Mouse (Mus musculus): ENCODE data around the gene Arl4c. TPM values are rescaled to one million over a fixed set of nuclear protein-coding genes. Genes with fewer than 3 reads are reported as not detected.

The Arl4c gene
- polyA plus RNA-seq, 1 experiment from 2014 or later: 19.9 TPM

DNA sequence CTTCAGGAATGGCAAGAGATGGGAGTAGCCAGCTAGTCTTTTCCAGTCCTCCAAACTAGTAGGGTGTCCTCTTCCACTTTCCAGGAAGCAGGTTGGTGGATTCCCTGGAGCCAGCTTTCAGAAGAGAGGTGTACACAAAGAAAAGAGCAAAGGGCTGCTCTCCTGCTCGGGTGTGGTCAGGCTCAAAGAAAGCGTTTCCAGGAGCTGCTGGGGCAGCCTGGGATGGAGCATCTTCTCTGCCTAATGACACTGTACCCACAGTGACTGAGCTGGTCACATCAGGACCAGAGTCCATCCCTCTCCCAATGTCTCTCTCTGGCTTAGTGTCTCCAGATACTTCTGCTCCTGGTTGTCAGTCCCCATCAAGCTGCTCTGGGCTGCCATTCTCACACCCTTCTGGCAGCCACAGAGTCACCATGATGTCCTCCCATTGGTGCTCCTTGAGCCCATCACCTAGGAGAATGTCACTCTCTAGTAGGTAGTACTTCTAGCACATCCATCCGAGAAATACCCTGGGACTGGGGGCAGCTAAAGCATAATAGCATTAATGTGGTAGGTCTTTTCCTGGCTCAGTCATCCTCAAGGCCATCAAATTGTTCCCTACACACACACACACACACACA, 46.4 kb downstream of the Arl4c start:
- H3K27me3 ChIP-seq (ENCODE audit: control insufficient read depth, insufficient read depth, low read length): no peaks in the 10 kb centered on the region
- H3K4me3 ChIP-seq (ENCODE audit: low read depth, low read length): no peak overlapping the region
- 82% methylated on average over 3 of the region's 3 CpGs for WGBS
- no peak overlapping the region for H3K27ac ChIP-seq (ENCODE audit: low read depth, low read length)
- no peaks in the 10 kb centered on the region for H3K9me3 ChIP-seq (ENCODE audit: control insufficient read depth, low read length)
- H3K4me1 ChIP-seq (ENCODE audit: control insufficient read depth, insufficient read depth, low read length): no peaks in the 10 kb centered on the region
- no peak for ATAC-seq (ENCODE audit: low read depth)
- H3K4me2 ChIP-seq (ENCODE audit: low read depth, low read length): no peak overlapping the region
- no peaks in the 10 kb centered on the region for H3K36me3 ChIP-seq (ENCODE audit: control insufficient read depth, insufficient read depth, low read length)
- H3K9ac ChIP-seq (replicated peaks; ENCODE audit: low read depth, low read length): no peak overlapping the region

GRCm38 (mm10) chr1:88654521-88655472, 47.2 kb downstream of the Arl4c start:
- H3K4me2 ChIP-seq (ENCODE audit: low read depth, low read length): no peak overlapping the region
- no peaks in the 10 kb centered on the region for H3K36me3 ChIP-seq (ENCODE audit: control insufficient read depth, insufficient read depth, low read length)
- WGBS: 85% methylated on average over 9 of the region's 9 CpGs
- no peak for ATAC-seq (ENCODE audit: low read depth)
- H3K27ac ChIP-seq (ENCODE audit: low read depth, low read length): no peak overlapping the region
- H3K4me3 ChIP-seq (ENCODE audit: low read depth, low read length): no peak overlapping the region
- no peaks in the 10 kb centered on the region for H3K27me3 ChIP-seq (ENCODE audit: control insufficient read depth, insufficient read depth, low read length)
- H3K9ac ChIP-seq (replicated peaks; ENCODE audit: low read depth, low read length): no peak overlapping the region
- H3K4me1 ChIP-seq (ENCODE audit: control insufficient read depth, insufficient read depth, low read length): no peaks in the 10 kb centered on the region
- H3K9me3 ChIP-seq (ENCODE audit: control insufficient read depth, low read length): no peaks in the 10 kb centered on the region

GRCm38 (mm10) chr1:88653614-88654520, 48.2 kb downstream of the Arl4c start:
- Histone ChIP-seq H3K27me3 (ENCODE audit: control insufficient read depth, insufficient read depth, low read length) (no peaks in the 10 kb centered on the region), H3K9ac (replicated peaks; ENCODE audit: low read depth, low read length) (no peak overlapping the region), H3K9me3 (ENCODE audit: control insufficient read depth, low read length) (no peaks in the 10 kb centered on the region), H3K4me2 (ENCODE audit: low read depth, low read length) (no peak overlapping the region), H3K27ac (ENCODE audit: low read depth, low read length) (no peak overlapping the region), H3K36me3 (ENCODE audit: control insufficient read depth, insufficient read depth, low read length) (no peaks in the 10 kb centered on the region), H3K4me3 (ENCODE audit: low read depth, low read length) (no peak overlapping the region), H3K4me1 (ENCODE audit: control insufficient read depth, insufficient read depth, low read length) (no peaks in the 10 kb centered on the region)
- WGBS: 89% methylated on average over 7 of the region's 7 CpGs
- ATAC-seq (ENCODE audit: low read depth): no peak

DNA sequence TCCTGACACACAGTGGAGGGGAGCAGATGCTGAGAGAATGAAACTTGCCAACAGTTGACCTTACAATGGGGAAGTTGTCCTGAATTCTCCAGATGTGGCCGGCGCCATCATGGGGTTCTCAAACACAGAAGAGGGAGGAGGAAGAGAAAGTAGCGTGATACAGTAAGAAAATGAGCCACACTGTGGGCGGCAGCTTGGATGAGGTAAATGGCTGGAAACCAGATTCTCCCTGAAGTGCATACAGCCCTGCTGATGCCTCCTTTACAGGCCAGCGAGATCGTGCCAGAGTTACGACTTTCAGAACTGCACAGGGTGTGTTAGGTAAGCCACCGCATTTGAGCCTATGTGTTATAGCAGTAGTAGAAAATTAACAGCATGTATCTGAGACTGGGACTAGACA, 49.3 kb downstream of the Arl4c start:
- 90% methylated on average over 8 of the region's 8 CpGs for WGBS
- no peak overlapping the region for H3K4me2 ChIP-seq (ENCODE audit: low read depth, low read length)
- H3K27ac ChIP-seq (ENCODE audit: low read depth, low read length): no peak overlapping the region
- H3K4me3 ChIP-seq (ENCODE audit: low read depth, low read length): no peak overlapping the region
- no peak overlapping the region for H3K9ac ChIP-seq (replicated peaks; ENCODE audit: low read depth, low read length)
- no peaks in the 10 kb centered on the region for H3K36me3 ChIP-seq (ENCODE audit: control insufficient read depth, insufficient read depth, low read length)
- ATAC-seq (ENCODE audit: low read depth): no peak
- H3K27me3 ChIP-seq (ENCODE audit: control insufficient read depth, insufficient read depth, low read length): no peaks in the 10 kb centered on the region
- no peaks in the 10 kb centered on the region for H3K4me1 ChIP-seq (ENCODE audit: control insufficient read depth, insufficient read depth, low read length)
- no peaks in the 10 kb centered on the region for H3K9me3 ChIP-seq (ENCODE audit: control insufficient read depth, low read length)

DNA sequence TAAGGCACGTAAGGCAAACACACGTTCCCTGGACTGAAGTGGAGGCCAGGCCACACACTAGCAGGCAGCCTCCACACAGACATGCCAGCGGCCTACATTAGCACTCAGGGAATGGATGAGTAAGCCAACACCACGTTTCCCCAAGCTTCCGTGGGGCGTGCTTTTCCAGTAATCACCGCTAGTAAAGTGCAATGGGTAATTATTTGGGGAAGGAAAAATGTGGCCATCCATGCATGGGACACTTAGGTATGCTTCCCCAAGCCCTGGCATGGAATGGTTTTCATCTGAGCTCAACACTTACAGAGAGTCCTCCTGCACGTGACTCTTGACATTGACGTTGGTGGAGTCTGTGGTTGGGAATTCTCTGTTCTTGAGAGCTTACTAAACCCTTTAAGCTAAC, 50.4 kb downstream of the Arl4c start:
- WGBS: 78% methylated on average over 9 of the region's 9 CpGs
- Histone ChIP-seq H3K27me3 (ENCODE audit: control insufficient read depth, insufficient read depth, low read length) (no peaks in the 10 kb centered on the region), H3K9ac (replicated peaks; ENCODE audit: low read depth, low read length) (no peak overlapping the region), H3K4me2 (ENCODE audit: low read depth, low read length) (no peak overlapping the region), H3K36me3 (ENCODE audit: control insufficient read depth, insufficient read depth, low read length) (no peaks in the 10 kb centered on the region), H3K27ac (ENCODE audit: low read depth, low read length) (no peak overlapping the region), H3K9me3 (ENCODE audit: control insufficient read depth, low read length) (no peaks in the 10 kb centered on the region), H3K4me3 (ENCODE audit: low read depth, low read length) (no peak overlapping the region), H3K4me1 (ENCODE audit: control insufficient read depth, insufficient read depth, low read length) (no peaks in the 10 kb centered on the region)
- no peak for ATAC-seq (ENCODE audit: low read depth)

DNA sequence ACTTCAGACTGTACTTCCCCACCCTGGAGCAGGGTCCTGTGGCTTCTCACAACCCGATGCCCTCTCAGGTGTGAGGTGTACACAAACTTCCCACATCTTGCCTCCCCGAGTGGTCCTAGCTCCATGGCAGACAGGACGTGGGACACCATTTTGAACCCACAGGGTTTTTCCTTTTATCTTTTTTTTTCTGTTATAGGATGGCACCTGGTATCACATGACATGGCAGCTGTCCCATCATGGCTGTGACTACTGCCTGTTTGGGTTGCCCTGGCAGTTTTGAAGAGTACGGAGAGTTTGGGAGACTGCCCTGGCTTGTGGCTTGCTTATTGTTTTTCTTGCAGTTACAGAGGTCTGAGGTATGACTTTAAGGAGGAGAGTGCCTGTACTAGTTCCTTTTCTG, 53.3 kb downstream of the Arl4c start:
- Histone ChIP-seq H3K9ac (replicated peaks; ENCODE audit: low read depth, low read length) (no peak overlapping the region), H3K36me3 (ENCODE audit: control insufficient read depth, insufficient read depth, low read length) (no peaks in the 10 kb centered on the region), H3K27me3 (ENCODE audit: control insufficient read depth, insufficient read depth, low read length) (no peaks in the 10 kb centered on the region), H3K27ac (ENCODE audit: low read depth, low read length) (no peak overlapping the region), H3K4me1 (ENCODE audit: control insufficient read depth, insufficient read depth, low read length) (no peaks in the 10 kb centered on the region), H3K9me3 (ENCODE audit: control insufficient read depth, low read length) (no peaks in the 10 kb centered on the region), H3K4me2 (ENCODE audit: low read depth, low read length) (no peak overlapping the region), H3K4me3 (ENCODE audit: low read depth, low read length) (no peak overlapping the region)
- 95% methylated on average over 4 of the region's 4 CpGs for WGBS
- ATAC-seq (ENCODE audit: low read depth): no peak

DNA sequence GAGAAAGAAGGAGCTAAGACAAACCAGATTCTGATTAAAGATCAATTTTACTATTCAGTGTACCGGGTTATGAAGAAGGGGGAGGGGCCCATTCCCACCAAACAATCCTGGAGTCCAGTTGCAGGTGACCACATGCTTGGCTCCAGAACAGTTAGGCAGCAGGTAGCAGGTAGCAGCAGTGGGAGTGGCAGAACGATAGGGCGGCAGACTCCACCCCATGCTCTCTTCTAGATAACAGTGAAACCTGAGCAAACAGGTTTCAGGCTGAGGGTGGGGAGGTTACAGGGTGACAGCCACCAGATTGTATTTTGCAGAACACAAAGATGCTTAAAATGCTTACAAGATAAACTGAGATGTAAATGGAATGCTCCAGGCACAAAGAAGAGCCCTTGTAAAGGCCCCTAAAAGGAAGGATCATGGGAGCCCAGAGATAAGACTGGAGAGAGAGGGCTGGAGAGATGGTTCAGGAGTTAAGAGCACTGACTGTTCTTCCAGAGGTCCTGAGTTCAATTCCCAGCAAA, 56.4 kb downstream of the Arl4c start:
- ATAC-seq (ENCODE audit: low read depth): no peak
- Histone ChIP-seq H3K4me2 (ENCODE audit: low read depth, low read length) (no peak overlapping the region), H3K27me3 (ENCODE audit: control insufficient read depth, insufficient read depth, low read length) (no peaks in the 10 kb centered on the region), H3K4me3 (ENCODE audit: low read depth, low read length) (no peak overlapping the region), H3K27ac (ENCODE audit: low read depth, low read length) (no peak overlapping the region), H3K4me1 (ENCODE audit: control insufficient read depth, insufficient read depth, low read length) (no peaks in the 10 kb centered on the region), H3K9me3 (ENCODE audit: control insufficient read depth, low read length) (no peaks in the 10 kb centered on the region), H3K9ac (replicated peaks; ENCODE audit: low read depth, low read length) (no peak overlapping the region), H3K36me3 (ENCODE audit: control insufficient read depth, insufficient read depth, low read length) (no peaks in the 10 kb centered on the region)
- 73% methylated on average over 3 of the region's 3 CpGs for WGBS

GRCm38 (mm10) chr1:88644417-88644816, 57.6 kb downstream of the Arl4c start:
- no peak overlapping the region for H3K27ac ChIP-seq (ENCODE audit: low read depth, low read length)
- H3K36me3 ChIP-seq (ENCODE audit: control insufficient read depth, insufficient read depth, low read length): no peaks in the 10 kb centered on the region
- 94% methylated on average over 5 of the region's 5 CpGs for WGBS
- no peaks in the 10 kb centered on the region for H3K9me3 ChIP-seq (ENCODE audit: control insufficient read depth, low read length)
- ATAC-seq (ENCODE audit: low read depth): no peak
- no peak overlapping the region for H3K4me2 ChIP-seq (ENCODE audit: low read depth, low read length)
- no peak overlapping the region for H3K4me3 ChIP-seq (ENCODE audit: low read depth, low read length)
- H3K27me3 ChIP-seq (ENCODE audit: control insufficient read depth, insufficient read depth, low read length): no peaks in the 10 kb centered on the region
- no peaks in the 10 kb centered on the region for H3K4me1 ChIP-seq (ENCODE audit: control insufficient read depth, insufficient read depth, low read length)
- no peak overlapping the region for H3K9ac ChIP-seq (replicated peaks; ENCODE audit: low read depth, low read length)
